Mouse (Mus musculus): ENCODE data around the gene Gck. TPM values are rescaled to one million over a fixed set of nuclear protein-coding genes. Genes with fewer than 3 reads are reported as not detected.
A peak's percentile ranks its signal among the peaks of the same experiment; 100 is the strongest.
"Not testable (repeated sequence)": the region's sequence is repeated elsewhere in the genome, so short reads cannot be mapped to it uniquely, and the experiment has no call there.

The Gck gene
- polyA plus RNA-seq, 1 experiment from 2014 or later = 6.1 TPM

DNA sequence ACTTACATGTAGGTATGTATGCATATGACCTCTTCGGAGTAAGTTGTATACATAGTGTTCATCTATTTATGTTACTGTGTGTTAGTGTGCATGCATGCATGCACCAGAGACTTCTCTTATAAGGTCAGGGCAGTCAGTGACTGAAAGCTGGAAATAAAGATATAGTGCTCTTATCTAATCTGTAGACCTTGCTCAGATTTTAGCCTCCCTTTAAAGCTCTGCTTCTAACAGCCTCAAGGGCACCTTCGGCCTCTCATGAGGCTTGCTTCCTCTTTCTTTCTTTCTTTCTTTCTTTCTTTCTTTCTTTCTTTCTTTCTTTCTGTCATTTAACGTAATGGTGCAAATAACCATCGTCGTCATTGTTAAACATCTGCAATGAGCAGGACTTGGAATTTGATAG is 4.6 kb upstream of the Gck start:
- WGBS = 79% methylated on average over 5 of the region's 5 CpGs
- ATAC-seq (ENCODE audit: low FRiP score) = no peak
- Histone ChIP-seq H3K4me3 (no peak overlapping the region), H3K4me1 (replicated peaks) (peaks cover 34% of the 10 kb centered on the region), H3K27ac (no peak overlapping the region), H3K36me3 (peaks cover 7% of the 10 kb centered on the region; the same call in 1 of the 2 replicates), H3K4me2 (0 out of 2 replicates have a peak overlapping the region, but pooled peaks have one; percentile 83), H3K9ac (no peak overlapping the region), H3K27me3 (no peaks in the 10 kb centered on the region), H3K9me3 (no peaks in the 10 kb centered on the region)

- no peaks in the 10 kb centered on the region for H3K9me3 ChIP-seq
- H3K4me1 ChIP-seq (replicated peaks) = peaks cover 37% of the 10 kb centered on the region
- ATAC-seq (ENCODE audit: low FRiP score) = no peak
- no peak overlapping the region for H3K4me2 ChIP-seq
- H3K9ac ChIP-seq = no peak overlapping the region
- no peaks in the 10 kb centered on the region for H3K27me3 ChIP-seq
- 26% methylated on average over 8 of the region's 8 CpGs for WGBS
- H3K4me3 ChIP-seq = no peak overlapping the region
- H3K36me3 ChIP-seq = no peaks in the 10 kb centered on the region
- no peak overlapping the region for H3K27ac ChIP-seq
Observed at GRCm38 (mm10) chr11:5953130-5953765, 3.4 kb upstream of the Gck start.

- H3K4me2 ChIP-seq = no peak overlapping the region
- H3K27ac ChIP-seq = no peak overlapping the region
- 85% methylated on average over 5 of the region's 5 CpGs for whole genome bisulfite sequencing
- H3K4me1 ChIP-seq (replicated peaks) = peaks cover 33% of the 10 kb centered on the region
- no peaks in the 10 kb centered on the region for H3K36me3 ChIP-seq
- H3K9me3 ChIP-seq = no peaks in the 10 kb centered on the region
- H3K9ac ChIP-seq = no peak overlapping the region
- ATAC-seq (ENCODE audit: low FRiP score) = no peak
- no peak overlapping the region for H3K4me3 ChIP-seq
- H3K27me3 ChIP-seq = no peaks in the 10 kb centered on the region
Observed at GRCm38 (mm10) chr11:5952501-5952900, 2.6 kb upstream of the Gck start.

- H3K9ac ChIP-seq = peak overlapping the region; percentile 29; the same call in 1 of the 2 replicates
- no peak overlapping the region for H3K4me3 ChIP-seq
- no peaks in the 10 kb centered on the region for H3K36me3 ChIP-seq
- peaks cover 13% of the 10 kb centered on the region for H3K4me1 ChIP-seq (replicated peaks)
- H3K9me3 ChIP-seq = no peaks in the 10 kb centered on the region
- ATAC-seq (ENCODE audit: low FRiP score) = no peak
- H3K27me3 ChIP-seq = no peaks in the 10 kb centered on the region
- WGBS = 54% methylated on average over 10 of the region's 10 CpGs
- no peak overlapping the region for H3K27ac ChIP-seq
- no peak overlapping the region for H3K4me2 ChIP-seq
Observed at GRCm38 (mm10) chr11:5948546-5949250, 1.2 kb downstream of the Gck start.

- Histone ChIP-seq H3K36me3 (no peaks in the 10 kb centered on the region), H3K27ac (no peak overlapping the region), H3K4me1 (replicated peaks) (peaks cover 13% of the 10 kb centered on the region), H3K4me3 (no peak overlapping the region), H3K27me3 (no peaks in the 10 kb centered on the region), H3K9ac (no peak overlapping the region), H3K4me2 (no peak overlapping the region), H3K9me3 (no peaks in the 10 kb centered on the region)
- ATAC-seq (ENCODE audit: low FRiP score) = no peak
- WGBS = 64% methylated on average over 4 of the region's 4 CpGs
Observed at GRCm38 (mm10) chr11:5947796-5948195, 2.1 kb downstream of the Gck start.

- no peaks in the 10 kb centered on the region for H3K9me3 ChIP-seq
- H3K4me2 ChIP-seq = no peak overlapping the region
- H3K27me3 ChIP-seq = no peaks in the 10 kb centered on the region
- no peak overlapping the region for H3K9ac ChIP-seq
- 87% methylated on average over 2 of the region's 2 CpGs for WGBS
- no peak overlapping the region for H3K27ac ChIP-seq
- H3K4me1 ChIP-seq (replicated peaks) = peaks cover 12% of the 10 kb centered on the region
- H3K4me3 ChIP-seq = no peak overlapping the region
- no peaks in the 10 kb centered on the region for H3K36me3 ChIP-seq
- no peak for ATAC-seq (ENCODE audit: low FRiP score)
Observed at GRCm38 (mm10) chr11:5945096-5945495, 4.8 kb downstream of the Gck start.

DNA sequence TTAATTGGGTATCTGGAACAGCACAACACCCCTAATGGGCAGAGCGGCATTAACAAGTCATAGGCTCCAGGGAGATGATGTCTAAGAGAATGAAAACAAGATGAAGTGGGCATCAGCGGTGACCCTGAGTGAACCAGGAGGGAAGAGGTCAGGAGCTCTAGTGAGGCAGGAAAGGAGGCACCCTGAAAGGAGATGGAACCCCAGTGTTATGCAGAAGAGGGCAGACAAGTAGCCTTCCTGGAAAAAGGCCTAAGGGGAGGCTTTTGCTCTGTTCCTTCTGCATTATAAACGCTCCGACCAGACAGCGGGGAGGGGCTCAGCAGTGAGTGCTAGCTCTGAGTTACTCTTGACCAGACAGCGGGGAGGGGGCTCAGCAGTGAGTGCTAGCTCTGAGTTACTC is 6.9 kb downstream of the Gck start:
- ATAC-seq (ENCODE audit: low FRiP score) = no peak
- WGBS = 48% methylated on average over 6 of the region's 6 CpGs
- Histone ChIP-seq H3K27ac (no peak overlapping the region), H3K4me3 (no peak overlapping the region), H3K9ac (no peak overlapping the region), H3K36me3 (no peaks in the 10 kb centered on the region), H3K9me3 (no peaks in the 10 kb centered on the region), H3K4me1 (replicated peaks) (no peaks in the 10 kb centered on the region), H3K27me3 (no peaks in the 10 kb centered on the region), H3K4me2 (no peak overlapping the region)

GRCm38 (mm10) chr11:5934531-5934930 is 15.3 kb downstream of the Gck start:
- not testable (repeated sequence) for H3K9me3 ChIP-seq; H3K4me1 ChIP-seq (replicated peaks); H3K27me3 ChIP-seq; H3K27ac ChIP-seq; H3K4me2 ChIP-seq; H3K9ac ChIP-seq; H3K36me3 ChIP-seq; ATAC-seq (ENCODE audit: low FRiP score); H3K4me3 ChIP-seq
- 96% methylated on average over 11 of the region's 11 CpGs for WGBS

DNA sequence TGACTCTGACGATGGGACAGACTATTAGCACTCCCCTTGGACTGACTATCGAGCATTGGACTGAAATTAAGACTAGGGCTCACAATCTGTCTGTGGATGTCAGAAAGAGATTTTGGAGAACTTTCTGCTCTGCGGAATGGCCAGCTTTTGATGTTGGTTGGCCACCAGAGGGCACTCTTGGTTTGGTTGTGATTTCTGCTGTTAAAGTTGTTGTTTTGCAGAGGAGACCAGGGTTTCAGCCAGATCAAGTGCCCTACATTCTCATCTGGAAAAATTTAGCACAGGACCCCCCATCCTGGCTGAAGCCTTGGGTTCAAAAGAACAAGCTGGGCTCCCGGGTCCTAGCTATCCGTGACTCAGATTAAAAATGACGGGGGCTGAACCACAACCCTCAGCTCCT is 17.9 kb downstream of the Gck start:
- not testable (repeated sequence) for H3K9ac ChIP-seq; H3K4me1 ChIP-seq (replicated peaks); H3K27me3 ChIP-seq; H3K36me3 ChIP-seq; H3K4me2 ChIP-seq; ATAC-seq (ENCODE audit: low FRiP score); H3K9me3 ChIP-seq; H3K4me3 ChIP-seq; H3K27ac ChIP-seq
- 92% methylated on average over 6 of the region's 6 CpGs for WGBS

DNA sequence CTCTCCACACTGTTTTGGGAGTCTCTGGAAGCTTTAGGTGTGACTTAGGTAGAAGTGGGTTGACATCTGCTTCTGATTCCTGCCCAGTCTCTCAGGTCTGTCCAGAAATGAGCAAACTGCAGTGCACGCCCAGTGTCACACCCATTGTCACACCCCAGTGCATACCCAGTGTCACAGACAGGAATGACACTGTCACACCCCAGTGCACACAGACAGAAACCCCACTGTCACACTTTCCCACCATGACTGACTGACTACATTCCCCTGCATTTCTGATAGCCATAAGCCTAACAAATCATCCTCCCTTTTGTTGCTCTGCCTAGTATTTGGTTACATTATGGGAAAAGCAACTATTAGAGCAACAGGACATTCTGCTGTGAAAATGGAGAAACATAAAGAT is 19.3 kb downstream of the Gck start:
- no peak overlapping the region for H3K9ac ChIP-seq
- no peaks in the 10 kb centered on the region for H3K4me1 ChIP-seq (replicated peaks)
- no peaks in the 10 kb centered on the region for H3K27me3 ChIP-seq
- WGBS = 55% methylated on average over 1 of the region's 1 CpGs
- H3K36me3 ChIP-seq = no peaks in the 10 kb centered on the region
- H3K4me2 ChIP-seq = no peak overlapping the region
- no peak overlapping the region for H3K4me3 ChIP-seq
- H3K9me3 ChIP-seq = 0 out of 2 replicates have a peak, but pooled peaks cover 3% of the 10 kb centered on the region
- ATAC-seq (ENCODE audit: low FRiP score) = no peak
- no peak overlapping the region for H3K27ac ChIP-seq

- Histone ChIP-seq H3K4me2 (no peak overlapping the region), H3K36me3 (no peaks in the 10 kb centered on the region), H3K4me3 (no peak overlapping the region), H3K27ac (no peak overlapping the region), H3K9me3 (no peaks in the 10 kb centered on the region), H3K9ac (no peak overlapping the region), H3K4me1 (replicated peaks) (no peaks in the 10 kb centered on the region), H3K27me3 (no peaks in the 10 kb centered on the region)
- ATAC-seq (ENCODE audit: low FRiP score) = no peak
- WGBS = 80% methylated on average over 3 of the region's 3 CpGs
Observed at GRCm38 (mm10) chr11:5926696-5927220, 23.1 kb downstream of the Gck start.

DNA sequence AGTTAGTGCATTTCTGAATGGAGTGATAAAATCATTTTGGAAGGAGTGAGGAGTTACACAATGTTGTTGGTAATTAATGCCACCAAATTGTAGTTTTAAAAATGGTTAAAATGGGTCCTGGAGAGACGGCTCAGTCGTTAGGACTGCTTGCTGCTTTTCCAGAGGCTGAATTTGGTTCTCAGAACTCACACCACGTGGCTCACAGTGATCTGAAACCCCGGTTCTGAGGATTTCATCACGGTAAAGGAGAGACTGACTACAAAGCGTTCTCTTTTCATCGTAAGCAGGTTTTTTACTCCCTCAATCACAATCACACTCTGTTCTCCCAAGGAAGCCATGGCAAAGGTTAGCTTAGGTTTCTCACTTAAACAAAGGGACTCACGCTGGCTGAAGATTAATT is 25.2 kb downstream of the Gck start:
- H3K4me3 ChIP-seq = no peak overlapping the region
- H3K4me2 ChIP-seq = no peak overlapping the region
- no peaks in the 10 kb centered on the region for H3K4me1 ChIP-seq (replicated peaks)
- no peaks in the 10 kb centered on the region for H3K9me3 ChIP-seq
- H3K27me3 ChIP-seq = no peaks in the 10 kb centered on the region
- WGBS = 61% methylated on average over 8 of the region's 8 CpGs
- no peak overlapping the region for H3K27ac ChIP-seq
- no peak for ATAC-seq (ENCODE audit: low FRiP score)
- no peak overlapping the region for H3K9ac ChIP-seq
- H3K36me3 ChIP-seq = no peaks in the 10 kb centered on the region
